Mouse (Mus musculus) forebrain, embryonic 16.5 days (tissue): ENCODE results near the gene Atxn7l1. TPM values are rescaled to one million over a fixed set of nuclear protein-coding genes. Genes with fewer than 3 reads are reported as not detected.

Source experiments
- ATAC-seq: fragments of 200-750 bp; cut with Nextera tagmentation; 2 replicates; pipeline ENCODE4 v1.8.0; 2017; ENCODE audit warnings: mild to moderate bottlenecking, moderate library complexity
- H3K27ac ChIP-seq: fragments of 300-500 bp; sonication (generic); 2 replicates; pipeline ENCODE4 v1.5.1; 2014; ENCODE audit warnings: low read length, control low read depth
- H3K27me3 ChIP-seq: fragments of 300-500 bp; sonication (generic); replicated peaks from 2 replicates; pipeline ENCODE4 v1.6.1; 2014; ENCODE audit warnings: low read length; ENCODE audit not compliant: control insufficient read depth, insufficient read depth
- H3K36me3 ChIP-seq: fragments of 300-500 bp; sonication (generic); 2 replicates; pipeline ENCODE4 v1.6.1; 2014; ENCODE audit not compliant: control insufficient read depth, insufficient read depth
- H3K4me1 ChIP-seq: fragments of 300-500 bp; sonication (generic); replicated peaks from 2 replicates; pipeline ENCODE4 v1.6.1; 2014; ENCODE audit warnings: low read length; ENCODE audit not compliant: control insufficient read depth, insufficient read depth
- H3K4me2 ChIP-seq: fragments of 300-500 bp; sonication (generic); 2 replicates; pipeline ENCODE4 v1.6.1; 2014; ENCODE audit warnings: mild to moderate bottlenecking, low read length, control low read depth
- H3K4me3 ChIP-seq: fragments of 300-500 bp; sonication (generic); replicated peaks from 2 replicates; pipeline ENCODE4 v1.5.1; 2014; ENCODE audit warnings: mild to moderate bottlenecking, low read length, control low read depth
- H3K9ac ChIP-seq: fragments of 300-500 bp; sonication (generic); replicated peaks from 2 replicates; pipeline ENCODE4 v1.6.1; 2014; ENCODE audit warnings: low read depth, low read length, control low read depth
- H3K9me3 ChIP-seq: fragments of 300-500 bp; sonication (generic); 2 replicates; pipeline ENCODE4 v1.6.1; 2016; ENCODE audit warnings: low read length; ENCODE audit not compliant: control insufficient read depth
- WGBS: fragments of 180-500 bp; shearing (Covaris S2); extraction: QIAGEN DNeasy Blood & Tissue Kit; methylation state at CpG from one replicate; pipeline ENCODE4 v1.1.7; 2014; 5-methylcytosine and 5-hydroxymethylcytosine counted together
- polyA plus RNA-seq: library from polyadenylated mRNA; unstranded; fragments of >200 nt; fragmentation: Nextera tagmentation; extraction: Ambion mirVana; gene quantifications from 2 replicates; pipeline ENCODE4 v1.2.1, GENCODE M21; 2015

Gene Atxn7l1
- polyA plus RNA-seq, 1 experiment from 2014 or later = 19.9 TPM

DNA sequence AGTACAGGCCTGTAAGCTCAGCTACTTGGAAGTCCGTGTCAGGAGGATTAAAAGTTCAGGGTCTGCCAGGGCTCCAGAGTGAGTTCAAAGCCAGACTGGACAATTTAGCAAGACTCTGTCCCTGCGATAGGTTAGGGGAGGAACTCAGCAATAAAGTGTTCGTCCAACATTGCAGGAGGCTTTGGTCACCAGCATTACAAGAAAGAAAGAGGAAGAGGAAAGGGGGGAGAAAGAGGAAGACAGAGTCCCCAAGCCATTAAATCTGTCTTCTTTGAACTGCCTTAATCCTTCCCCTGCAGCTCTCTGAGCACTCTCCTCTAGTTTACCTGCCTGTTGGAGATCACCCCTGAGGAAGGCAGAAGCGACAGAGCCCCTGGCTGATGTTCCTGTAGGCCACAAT is 184.6 kb downstream of the Atxn7l1 start:
- H3K36me3 ChIP-seq = no peaks in the 10 kb centered on the region
- no peak overlapping the region for H3K4me3 ChIP-seq
- WGBS = 61% methylated on average over 4 of the region's 4 CpGs
- no peak overlapping the region for H3K4me2 ChIP-seq
- no peaks in the 10 kb centered on the region for H3K9me3 ChIP-seq
- no peak overlapping the region for H3K27ac ChIP-seq
- H3K4me1 ChIP-seq = peaks cover 20% of the 10 kb centered on the region
- H3K9ac ChIP-seq = no peak overlapping the region
- no peak for ATAC-seq
- H3K27me3 ChIP-seq = no peaks in the 10 kb centered on the region

DNA sequence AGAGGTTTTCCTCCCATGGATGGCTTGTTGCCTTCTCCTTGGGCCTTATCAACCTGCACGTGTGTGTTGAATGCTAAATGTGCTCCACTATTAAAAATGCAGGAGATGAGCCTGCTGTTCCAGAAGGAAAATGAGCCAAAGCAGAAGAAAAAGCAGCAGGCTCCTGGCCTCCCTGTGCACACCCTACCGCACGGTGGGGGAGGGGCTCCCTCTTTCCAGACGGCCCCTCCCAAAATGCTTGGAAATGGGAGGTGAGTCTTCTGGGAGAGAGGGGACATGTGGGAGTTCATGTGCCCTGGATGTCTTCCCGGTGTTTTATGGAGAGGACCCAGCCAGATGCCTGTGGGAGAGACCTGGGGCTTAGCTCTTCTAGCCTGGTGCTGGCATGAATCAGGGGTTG is 185.3 kb downstream of the Atxn7l1 start:
- no peak overlapping the region for H3K4me2 ChIP-seq
- 51% methylated on average over 5 of the region's 5 CpGs for WGBS
- no peak overlapping the region for H3K9ac ChIP-seq
- no peak for ATAC-seq
- no peak overlapping the region for H3K27ac ChIP-seq
- H3K36me3 ChIP-seq = no peaks in the 10 kb centered on the region
- no peaks in the 10 kb centered on the region for H3K27me3 ChIP-seq
- no peak overlapping the region for H3K4me3 ChIP-seq
- no peaks in the 10 kb centered on the region for H3K9me3 ChIP-seq
- H3K4me1 ChIP-seq = peaks cover 22% of the 10 kb centered on the region

- WGBS = 33% methylated on average over 8 of the region's 8 CpGs
- Histone ChIP-seq H3K4me3 (no peak overlapping the region), H3K4me2 (no peak overlapping the region), H3K9ac (no peak overlapping the region), H3K4me1 (peaks cover 22% of the 10 kb centered on the region), H3K36me3 (no peaks in the 10 kb centered on the region), H3K27ac (no peak overlapping the region), H3K27me3 (no peaks in the 10 kb centered on the region), H3K9me3 (no peaks in the 10 kb centered on the region)
- peak; percentile 61 for ATAC-seq
These were observed 186.4 kb downstream of the Atxn7l1 start for GRCm38 (mm10) chr12:33333914-33334313.

DNA sequence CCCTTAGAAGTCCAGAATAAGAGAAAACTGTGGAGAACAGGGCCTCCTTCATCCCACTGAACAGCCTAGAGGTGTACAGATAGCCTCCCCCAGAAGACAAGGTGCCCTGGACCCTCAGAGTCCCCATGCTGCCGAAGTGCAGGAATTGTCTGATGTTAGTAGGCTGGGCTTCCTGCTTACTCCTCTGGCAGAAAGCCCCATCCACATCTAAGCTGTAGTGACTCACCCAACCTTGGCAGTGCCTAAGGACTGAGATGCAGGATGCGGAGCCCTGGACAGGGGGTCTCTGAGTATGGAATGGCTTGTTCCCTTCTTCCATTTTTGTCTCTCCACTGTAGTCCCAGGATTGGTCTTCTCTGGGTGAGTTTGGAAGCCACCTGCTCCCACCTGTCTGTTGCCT is 187.0 kb downstream of the Atxn7l1 start:
- Histone ChIP-seq H3K4me3 (no peak overlapping the region), H3K27me3 (no peaks in the 10 kb centered on the region), H3K9me3 (no peaks in the 10 kb centered on the region), H3K4me1 (peaks cover 22% of the 10 kb centered on the region), H3K4me2 (no peak overlapping the region), H3K9ac (no peak overlapping the region), H3K36me3 (no peaks in the 10 kb centered on the region), H3K27ac (no peak overlapping the region)
- WGBS = 92% methylated on average over 2 of the region's 2 CpGs
- no peak for ATAC-seq

DNA sequence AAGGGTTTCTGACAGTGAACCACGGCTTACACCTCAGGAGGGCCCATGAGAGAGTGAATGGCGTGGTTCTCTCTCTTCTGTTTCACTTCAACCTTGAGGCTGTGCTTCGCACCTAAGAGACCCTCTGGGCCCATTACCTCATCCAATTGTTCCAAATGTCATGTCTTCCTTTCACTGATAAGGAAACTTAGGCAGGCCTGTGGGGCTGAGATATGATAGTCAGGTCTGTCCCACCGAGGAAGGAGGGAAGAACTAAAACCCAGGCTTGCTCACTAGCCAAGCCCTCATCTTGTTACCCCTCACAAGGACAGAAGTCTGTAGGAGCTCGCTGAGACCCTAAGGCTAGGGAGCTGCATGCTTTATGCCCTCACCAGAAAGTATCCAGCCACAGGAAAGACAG is 187.5 kb downstream of the Atxn7l1 start:
- WGBS = 91% methylated on average over 5 of the region's 5 CpGs
- ATAC-seq = no peak
- H3K4me1 ChIP-seq = peaks cover 23% of the 10 kb centered on the region
- H3K4me2 ChIP-seq = no peak overlapping the region
- H3K9ac ChIP-seq = no peak overlapping the region
- no peaks in the 10 kb centered on the region for H3K9me3 ChIP-seq
- H3K36me3 ChIP-seq = no peaks in the 10 kb centered on the region
- H3K27ac ChIP-seq = no peak overlapping the region
- H3K4me3 ChIP-seq = no peak overlapping the region
- no peaks in the 10 kb centered on the region for H3K27me3 ChIP-seq

GRCm38 (mm10) chr12:33335410-33335809 is 187.9 kb downstream of the Atxn7l1 start:
- Histone ChIP-seq H3K36me3 (no peaks in the 10 kb centered on the region), H3K9me3 (no peaks in the 10 kb centered on the region), H3K4me1 (peaks cover 27% of the 10 kb centered on the region), H3K27me3 (no peaks in the 10 kb centered on the region), H3K4me3 (no peak overlapping the region), H3K27ac (0 out of 2 replicates have a peak overlapping the region, but pooled peaks have one; percentile 20), H3K4me2 (no peak overlapping the region), H3K9ac (no peak overlapping the region)
- ATAC-seq = no peak
- 89% methylated on average over 4 of the region's 4 CpGs for WGBS

DNA sequence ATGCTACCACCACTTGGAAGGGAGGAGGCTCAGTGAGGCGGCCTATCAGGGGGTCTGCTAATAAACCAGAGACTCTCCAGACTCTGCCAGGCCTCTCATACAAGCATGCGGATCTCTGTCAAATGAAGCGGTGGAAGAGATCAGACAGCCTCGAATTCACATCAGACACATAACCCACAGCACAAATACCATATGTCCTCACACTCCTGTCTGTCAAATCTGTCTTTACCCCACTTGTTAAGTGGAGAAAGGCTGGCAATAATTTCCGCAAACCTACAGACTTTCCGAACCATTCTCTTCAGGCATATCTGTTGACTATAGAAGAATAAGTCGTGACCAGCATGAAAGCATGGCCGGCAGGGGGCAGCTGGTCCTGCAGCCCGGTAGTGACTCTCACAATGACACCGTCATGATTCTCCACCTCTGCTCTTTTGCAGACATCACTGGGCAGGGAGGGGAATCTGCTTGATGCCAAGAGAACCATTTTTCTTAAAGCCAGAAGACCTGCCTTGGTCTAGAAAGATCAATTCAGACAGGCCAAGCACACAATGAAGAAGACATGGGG is 189.2 kb downstream of the Atxn7l1 start:
- Histone ChIP-seq H3K4me2 (no peak overlapping the region), H3K27me3 (no peaks in the 10 kb centered on the region), H3K27ac (peak overlapping the region; percentile 63), H3K9me3 (no peaks in the 10 kb centered on the region), H3K4me1 (peaks cover 40% of the 10 kb centered on the region), H3K4me3 (no peak overlapping the region), H3K9ac (no peak overlapping the region), H3K36me3 (no peaks in the 10 kb centered on the region)
- peak; percentile 41 for ATAC-seq
- 41% methylated on average over 10 of the region's 10 CpGs for WGBS

GRCm38 (mm10) chr12:33337289-33337688 is 189.8 kb downstream of the Atxn7l1 start:
- Histone ChIP-seq H3K4me2 (no peak overlapping the region), H3K27me3 (no peaks in the 10 kb centered on the region), H3K9ac (no peak overlapping the region), H3K9me3 (no peaks in the 10 kb centered on the region), H3K4me1 (peaks cover 45% of the 10 kb centered on the region), H3K27ac (peak overlapping the region; percentile 63; the same call in 1 of the 2 replicates), H3K36me3 (no peaks in the 10 kb centered on the region), H3K4me3 (no peak overlapping the region)
- WGBS = 27% methylated on average over 4 of the region's 4 CpGs
- no peak for ATAC-seq

GRCm38 (mm10) chr12:33338170-33338569 is 190.7 kb downstream of the Atxn7l1 start:
- WGBS = 41% methylated on average over 5 of the region's 5 CpGs
- H3K4me1 ChIP-seq = peaks cover 40% of the 10 kb centered on the region
- no peak overlapping the region for H3K4me2 ChIP-seq
- no peak overlapping the region for H3K27ac ChIP-seq
- H3K27me3 ChIP-seq = no peaks in the 10 kb centered on the region
- H3K4me3 ChIP-seq = no peak overlapping the region
- no peak overlapping the region for H3K9ac ChIP-seq
- no peaks in the 10 kb centered on the region for H3K36me3 ChIP-seq
- no peaks in the 10 kb centered on the region for H3K9me3 ChIP-seq
- ATAC-seq = no peak

DNA sequence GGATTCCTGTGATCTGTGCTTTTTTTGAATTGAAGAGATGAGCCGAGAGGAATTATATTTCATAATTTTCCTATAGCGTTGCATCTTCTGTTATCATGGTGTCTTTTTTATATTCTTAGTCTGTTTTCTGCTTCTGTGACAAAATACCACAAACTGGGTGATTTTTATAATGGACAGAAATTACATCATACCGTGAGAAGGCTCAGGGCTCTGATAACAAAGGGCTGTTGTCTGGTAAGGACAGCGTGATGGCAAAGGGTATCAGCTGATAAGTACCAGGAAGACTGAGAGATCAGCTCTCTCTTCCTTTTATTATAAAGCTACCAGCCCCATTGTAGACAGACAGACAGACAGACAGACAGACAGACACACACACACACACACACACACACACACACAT is 192.3 kb downstream of the Atxn7l1 start:
- no peak overlapping the region for H3K27ac ChIP-seq
- no peak for ATAC-seq
- 75% methylated on average over 4 of the region's 4 CpGs for WGBS

More for the DNA sequence above, 192.3 kb downstream of the Atxn7l1 start:
- no peak overlapping the region for H3K4me2 ChIP-seq
- H3K4me1 ChIP-seq = peaks cover 41% of the 10 kb centered on the region
- H3K4me3 ChIP-seq = no peak overlapping the region
- H3K36me3 ChIP-seq = no peaks in the 10 kb centered on the region
- no peak overlapping the region for H3K9ac ChIP-seq
- no peaks in the 10 kb centered on the region for H3K27me3 ChIP-seq
- no peaks in the 10 kb centered on the region for H3K9me3 ChIP-seq
